Mouse (Mus musculus): Measurements from ENCODE around the gene Sgms1. TPM values are rescaled to one million over a fixed set of nuclear protein-coding genes. Genes with fewer than 3 reads are reported as not detected.

Gene Sgms1
- polyA plus RNA-seq, 1 experiment = 15.8 TPM

DNA sequence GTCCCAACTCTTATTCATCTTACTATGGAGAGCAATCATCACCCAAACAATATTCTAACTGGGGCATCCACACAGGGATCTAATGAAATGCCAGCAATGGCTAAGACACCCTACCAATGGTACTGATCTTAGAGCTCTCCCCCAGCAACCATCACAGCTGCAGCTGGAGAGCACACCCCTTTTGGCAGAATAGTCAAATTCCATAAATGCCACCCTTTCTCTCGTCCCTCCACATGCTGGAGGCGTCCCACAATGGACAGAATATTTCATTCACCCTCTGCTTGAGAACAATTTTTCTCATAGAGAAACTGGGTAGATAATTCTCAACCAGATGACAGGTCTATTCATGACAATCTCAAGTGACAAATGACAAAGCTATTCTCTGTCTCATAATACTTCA is 48.4 kb downstream of the Sgms1 start:
- TF ChIP-seq CTCF (IDR thresholded peaks at IDR 0.05; ENCODE audit: extremely low read depth, insufficient read depth, insufficient read length, insufficient replicate concordance) = no peak
- TF ChIP-seq POLR2A (IDR thresholded peaks at IDR 0.05; ENCODE audit: low read depth, low read length) = no peak
- H3K4me1 ChIP-seq (ENCODE audit: control insufficient read depth, insufficient read depth, insufficient read length) = no peaks in the 10 kb centered on the region; the same call in 1 of the 2 replicates
- H3K27ac ChIP-seq (ENCODE audit: insufficient read depth, low read length) = no peak overlapping the region
- no peaks in the 10 kb centered on the region for H3K27me3 ChIP-seq (ENCODE audit: control insufficient read depth, insufficient read depth, low read length)
- no peak overlapping the region for H3K4me3 ChIP-seq (ENCODE audit: extremely low read depth, insufficient read depth, insufficient read length)
- no peaks in the 10 kb centered on the region for H3K36me3 ChIP-seq (ENCODE audit: control insufficient read depth, insufficient read depth, low read length)
- WGBS = 84% methylated on average over 2 of the region's 2 CpGs
- no peak for DNase-seq (ENCODE audit: low read depth in 1 of 2, low spot score in 2 of 2)

DNA sequence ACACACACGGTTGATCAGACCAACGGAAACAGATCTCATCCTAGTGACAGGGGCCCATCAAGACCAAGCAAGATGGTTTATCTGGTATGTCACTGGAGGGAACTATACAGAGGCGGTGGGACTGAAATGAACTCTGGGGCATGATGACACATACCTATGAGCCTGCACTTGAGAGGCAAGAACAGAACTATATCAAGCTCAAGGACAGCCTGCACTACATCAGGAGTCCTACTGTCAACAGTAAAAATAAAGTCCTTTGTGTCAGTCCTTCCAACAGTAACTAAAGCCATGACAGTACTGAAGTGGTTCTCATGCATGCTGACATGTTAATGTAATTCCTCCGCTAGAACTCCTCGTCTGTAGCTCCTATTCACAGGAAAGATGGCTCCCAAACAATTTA is 49.3 kb downstream of the Sgms1 start:
- Histone ChIP-seq H3K27ac (ENCODE audit: insufficient read depth, low read length) (no peak overlapping the region), H3K36me3 (ENCODE audit: control insufficient read depth, insufficient read depth, low read length) (no peaks in the 10 kb centered on the region), H3K4me3 (ENCODE audit: extremely low read depth, insufficient read depth, insufficient read length) (no peak overlapping the region), H3K27me3 (ENCODE audit: control insufficient read depth, insufficient read depth, low read length) (no peaks in the 10 kb centered on the region), H3K4me1 (ENCODE audit: control insufficient read depth, insufficient read depth, insufficient read length) (no peaks in the 10 kb centered on the region; the same call in 1 of the 2 replicates)
- TF ChIP-seq POLR2A (IDR thresholded peaks at IDR 0.05; ENCODE audit: low read depth, low read length) = no peak
- no peak for TF ChIP-seq CTCF (IDR thresholded peaks at IDR 0.05; ENCODE audit: extremely low read depth, insufficient read depth, insufficient read length, insufficient replicate concordance)
- 93% methylated on average over 5 of the region's 5 CpGs for WGBS
- no peak for DNase-seq (ENCODE audit: low read depth in 1 of 2, low spot score in 2 of 2)

- no peaks in the 10 kb centered on the region for H3K36me3 ChIP-seq (ENCODE audit: control insufficient read depth, insufficient read depth, low read length)
- TF ChIP-seq POLR2A (IDR thresholded peaks at IDR 0.05; ENCODE audit: low read depth, low read length) (no peak), CTCF (IDR thresholded peaks at IDR 0.05; ENCODE audit: extremely low read depth, insufficient read depth, insufficient read length, insufficient replicate concordance) (no peak)
- no peaks in the 10 kb centered on the region for H3K4me1 ChIP-seq (ENCODE audit: control insufficient read depth, insufficient read depth, insufficient read length)
- no peaks in the 10 kb centered on the region for H3K27me3 ChIP-seq (ENCODE audit: control insufficient read depth, insufficient read depth, low read length)
- no peak overlapping the region for H3K4me3 ChIP-seq (ENCODE audit: extremely low read depth, insufficient read depth, insufficient read length)
- DNase-seq (ENCODE audit: low read depth in 1 of 2, low spot score in 2 of 2) = no peak
- WGBS = 85% methylated on average over 6 of the region's 6 CpGs
- no peak overlapping the region for H3K27ac ChIP-seq (ENCODE audit: insufficient read depth, low read length)
Measured at GRCm38 (mm10) chr19:32337708-32338107, 51.8 kb downstream of the Sgms1 start.

DNA sequence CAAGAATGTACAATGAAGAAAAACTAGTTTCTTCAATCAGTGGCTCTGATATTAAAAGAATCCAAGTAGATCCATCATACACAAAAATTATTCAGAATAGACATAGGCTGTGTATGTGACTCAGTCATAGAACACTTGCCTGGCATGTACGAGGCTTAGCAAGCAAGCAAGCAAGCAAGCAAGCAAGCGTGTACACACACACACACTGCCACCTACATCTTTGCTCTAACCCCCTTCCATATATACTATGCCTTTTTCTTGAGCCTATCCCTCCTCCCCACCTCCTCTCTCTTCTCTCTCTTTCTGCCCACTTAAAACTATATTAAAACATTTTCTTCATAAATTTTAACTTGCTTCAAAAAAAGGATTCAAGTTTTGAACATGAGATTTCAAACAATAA is 54.8 kb downstream of the Sgms1 start:
- Histone ChIP-seq H3K27me3 (ENCODE audit: control insufficient read depth, insufficient read depth, low read length) (no peaks in the 10 kb centered on the region), H3K4me3 (ENCODE audit: extremely low read depth, insufficient read depth, insufficient read length) (no peak overlapping the region), H3K4me1 (ENCODE audit: control insufficient read depth, insufficient read depth, insufficient read length) (peaks cover 5% of the 10 kb centered on the region; the same call in 1 of the 2 replicates), H3K36me3 (ENCODE audit: control insufficient read depth, insufficient read depth, low read length) (no peaks in the 10 kb centered on the region), H3K27ac (ENCODE audit: insufficient read depth, low read length) (no peak overlapping the region)
- DNase-seq (ENCODE audit: low read depth in 1 of 2, low spot score in 2 of 2) = no peak
- TF ChIP-seq CTCF (IDR thresholded peaks at IDR 0.05; ENCODE audit: extremely low read depth, insufficient read depth, insufficient read length, insufficient replicate concordance) (no peak), POLR2A (IDR thresholded peaks at IDR 0.05; ENCODE audit: low read depth, low read length) (no peak)
- 91% methylated on average over 2 of the region's 2 CpGs for WGBS

- Histone ChIP-seq H3K36me3 (ENCODE audit: control insufficient read depth, insufficient read depth, low read length) (no peaks in the 10 kb centered on the region), H3K4me3 (ENCODE audit: extremely low read depth, insufficient read depth, insufficient read length) (no peak overlapping the region), H3K27me3 (ENCODE audit: control insufficient read depth, insufficient read depth, low read length) (no peaks in the 10 kb centered on the region), H3K27ac (ENCODE audit: insufficient read depth, low read length) (no peak overlapping the region), H3K4me1 (ENCODE audit: control insufficient read depth, insufficient read depth, insufficient read length) (peaks cover 5% of the 10 kb centered on the region; the same call in 1 of the 2 replicates)
- WGBS = 81% methylated on average over 4 of the region's 4 CpGs
- TF ChIP-seq POLR2A (IDR thresholded peaks at IDR 0.05; ENCODE audit: low read depth, low read length) = no peak
- TF ChIP-seq CTCF (IDR thresholded peaks at IDR 0.05; ENCODE audit: extremely low read depth, insufficient read depth, insufficient read length, insufficient replicate concordance) = no peak
- no peak for DNase-seq (ENCODE audit: low read depth in 1 of 2, low spot score in 2 of 2)
Measured at GRCm38 (mm10) chr19:32333544-32333943, 56.0 kb downstream of the Sgms1 start.

DNA sequence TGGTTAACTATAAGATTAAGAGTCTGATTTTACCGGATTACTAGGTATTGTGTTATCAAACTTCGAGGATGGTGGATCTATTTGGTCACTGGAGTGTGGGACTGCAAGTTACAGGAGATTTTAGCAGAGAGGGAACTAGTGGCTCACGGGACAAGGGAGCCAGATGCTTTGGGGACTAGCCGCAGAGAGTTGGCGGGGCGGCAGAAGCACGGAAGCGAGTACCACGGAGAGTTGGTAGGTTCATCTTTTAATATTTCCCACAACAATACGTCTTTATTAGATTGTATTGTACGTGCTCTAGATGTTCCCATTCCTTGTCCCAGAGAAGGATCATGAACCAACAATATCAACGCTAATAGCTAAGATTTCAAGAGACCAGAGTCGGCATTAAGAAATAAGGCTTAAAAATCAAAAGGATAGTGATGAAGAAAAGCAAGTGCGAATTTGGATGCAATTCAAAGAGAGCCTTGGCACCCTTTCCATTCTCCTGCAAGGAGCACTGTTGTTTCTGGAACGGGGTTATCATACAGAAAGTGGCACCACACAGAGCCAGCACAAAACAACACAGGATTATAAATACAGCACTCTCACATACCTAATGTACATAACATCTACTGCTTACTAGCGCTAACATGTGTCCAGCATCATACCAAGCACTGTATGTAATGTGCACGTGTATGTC is 56.6 kb downstream of the Sgms1 start:
- no peak for DNase-seq (ENCODE audit: low read depth in 1 of 2, low spot score in 2 of 2)
- H3K36me3 ChIP-seq (ENCODE audit: control insufficient read depth, insufficient read depth, low read length) = no peaks in the 10 kb centered on the region
- WGBS = 92% methylated on average over 17 of the region's 17 CpGs
- H3K27me3 ChIP-seq (ENCODE audit: control insufficient read depth, insufficient read depth, low read length) = no peaks in the 10 kb centered on the region
- TF ChIP-seq POLR2A (IDR thresholded peaks at IDR 0.05; ENCODE audit: low read depth, low read length) = no peak
- no peak for TF ChIP-seq CTCF (IDR thresholded peaks at IDR 0.05; ENCODE audit: extremely low read depth, insufficient read depth, insufficient read length, insufficient replicate concordance)
- H3K4me3 ChIP-seq (ENCODE audit: extremely low read depth, insufficient read depth, insufficient read length) = no peak overlapping the region
- no peak overlapping the region for H3K27ac ChIP-seq (ENCODE audit: insufficient read depth, low read length)
- H3K4me1 ChIP-seq (ENCODE audit: control insufficient read depth, insufficient read depth, insufficient read length) = peaks cover 5% of the 10 kb centered on the region; the same call in 1 of the 2 replicates

DNA sequence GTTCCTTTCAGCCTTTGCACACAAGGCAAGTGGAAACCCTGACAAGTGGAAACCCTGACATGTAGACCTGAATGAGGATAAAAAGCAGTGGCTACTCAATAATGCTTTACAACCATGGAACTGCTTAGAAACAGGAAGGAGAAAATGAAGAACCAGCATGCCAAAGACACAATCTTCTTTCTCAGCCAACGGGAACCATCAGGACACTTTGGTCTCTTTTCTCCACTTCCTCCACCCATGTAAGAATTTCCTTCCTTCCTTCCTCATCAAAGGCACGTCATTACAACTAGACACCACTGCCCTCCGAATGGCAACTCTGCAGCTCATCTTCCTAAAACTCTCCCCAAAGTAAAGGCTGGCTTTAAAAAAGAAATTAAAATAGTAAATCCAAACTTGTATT is 59.3 kb downstream of the Sgms1 start:
- no peaks in the 10 kb centered on the region for H3K27me3 ChIP-seq (ENCODE audit: control insufficient read depth, insufficient read depth, low read length)
- no peak for DNase-seq (ENCODE audit: low read depth in 1 of 2, low spot score in 2 of 2)
- WGBS = 14% methylated on average over 3 of the region's 3 CpGs
- no peaks in the 10 kb centered on the region for H3K36me3 ChIP-seq (ENCODE audit: control insufficient read depth, insufficient read depth, low read length)
- peaks cover 5% of the 10 kb centered on the region; the same call in 1 of the 2 replicates for H3K4me1 ChIP-seq (ENCODE audit: control insufficient read depth, insufficient read depth, insufficient read length)
- no peak overlapping the region for H3K4me3 ChIP-seq (ENCODE audit: extremely low read depth, insufficient read depth, insufficient read length)
- H3K27ac ChIP-seq (ENCODE audit: insufficient read depth, low read length) = no peak overlapping the region
- TF ChIP-seq POLR2A (IDR thresholded peaks at IDR 0.05; ENCODE audit: low read depth, low read length) (no peak), CTCF (IDR thresholded peaks at IDR 0.05; ENCODE audit: extremely low read depth, insufficient read depth, insufficient read length, insufficient replicate concordance) (no peak)
